Mouse (Mus musculus): ENCODE results near the gene Arhgap42.

GRCm38 (mm10) chr9:9269305-9269704 lies 30.4 kb upstream of the Arhgap42 start:
- TF ChIP-seq POLR2A (IDR thresholded peaks at IDR 0.05; ENCODE audit: insufficient read depth, low read depth, low read length) (no peak), CTCF (IDR thresholded peaks at IDR 0.05; ENCODE audit: insufficient read depth, low read depth, low read length) (no peak)
